Mouse (Mus musculus) colon, adult 2 months (tissue): ENCODE data around the gene Hspa1b. TPM values are rescaled to one million over a fixed set of nuclear protein-coding genes. Genes with fewer than 3 reads are reported as not detected.

Source experiments
- polyA plus RNA-seq: library from polyadenylated mRNA; depleted of rRNA; stranded (reverse); fragments of >200 nt; gene quantifications from 2 replicates; pipeline ENCODE4 v1.2.3, GENCODE M21; 2012; rRNA removed

Gene Hspa1b
- 77.4 and 78.5 TPM in 2 replicates for polyA plus RNA-seq

DNA sequence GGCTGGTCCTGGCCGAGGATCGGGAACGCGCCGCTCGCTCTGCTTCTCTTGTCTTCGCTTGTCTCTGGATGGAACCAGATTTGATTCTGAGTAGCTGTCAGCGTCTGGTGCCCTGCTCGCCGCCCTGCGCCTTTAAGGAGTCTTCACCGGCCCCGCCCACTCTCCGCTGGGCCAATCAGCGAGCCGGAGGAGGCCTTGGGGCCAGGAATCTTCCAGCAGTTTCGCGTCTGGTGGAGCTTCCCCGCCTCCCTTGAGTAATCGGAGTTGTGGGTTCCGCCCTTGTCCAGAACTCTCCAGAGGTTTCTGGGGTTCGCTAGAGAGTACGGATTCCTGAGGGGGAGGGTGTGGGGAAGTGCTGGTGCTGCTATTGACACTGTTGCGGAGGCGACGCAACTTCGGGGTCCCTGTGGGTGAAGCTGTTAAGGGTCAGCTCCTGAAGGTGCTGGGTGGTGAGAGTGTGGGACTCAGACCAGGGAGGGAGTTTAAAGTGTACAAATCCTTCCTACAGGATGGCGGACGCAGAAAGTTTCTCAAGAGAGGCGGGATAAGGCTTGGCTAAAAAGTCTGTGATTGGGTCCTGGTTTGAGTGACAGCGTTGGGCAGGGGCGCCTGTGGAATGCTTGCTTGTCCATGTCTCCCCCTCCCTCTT is at the start of gene Hspa1b:
TSS of gene Hspa1b (minus strand) at position 109 of the 649 bp plus-strand sequence.

DNA sequence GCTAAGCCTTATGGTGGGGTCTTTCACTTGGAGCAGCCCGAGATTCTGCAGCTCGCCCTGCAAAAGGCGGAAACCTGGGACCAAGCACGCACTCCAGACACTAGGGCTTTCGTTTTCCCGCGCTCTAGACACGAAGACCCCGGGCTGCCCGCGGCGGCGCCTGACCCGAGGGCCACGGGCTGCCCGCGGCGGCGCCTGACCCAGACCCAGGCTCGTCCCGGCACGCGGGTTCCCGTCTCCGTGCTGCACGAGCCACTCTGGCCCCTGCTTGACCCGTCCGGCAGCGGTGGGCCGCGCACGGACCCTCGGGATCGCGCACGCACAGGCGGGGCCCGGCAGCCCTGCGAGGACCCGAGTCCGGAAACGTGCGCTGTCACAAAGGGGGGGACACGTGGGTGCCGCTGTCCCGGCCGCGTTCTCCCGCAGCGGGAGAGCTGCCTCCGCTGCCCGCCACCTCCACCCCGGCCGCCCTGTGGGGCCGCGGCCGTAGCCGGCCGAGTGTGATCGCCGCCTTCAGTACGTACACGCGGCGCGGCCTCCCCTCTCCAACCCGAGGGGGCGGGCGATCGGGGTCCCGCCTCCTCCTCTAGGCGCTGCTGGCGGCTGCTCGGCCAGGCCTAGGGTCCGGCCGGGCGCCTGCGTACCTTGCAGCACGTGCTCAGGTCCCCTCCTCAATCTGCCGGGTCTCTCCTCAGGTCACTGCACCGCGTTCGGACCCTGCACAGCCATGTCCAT is 41.8 kb upstream of the Hspa1b start, which contains the start of gene Vars:
TSS of gene Vars (plus strand) at position 271 of the 735 bp plus-strand sequence.

DNA sequence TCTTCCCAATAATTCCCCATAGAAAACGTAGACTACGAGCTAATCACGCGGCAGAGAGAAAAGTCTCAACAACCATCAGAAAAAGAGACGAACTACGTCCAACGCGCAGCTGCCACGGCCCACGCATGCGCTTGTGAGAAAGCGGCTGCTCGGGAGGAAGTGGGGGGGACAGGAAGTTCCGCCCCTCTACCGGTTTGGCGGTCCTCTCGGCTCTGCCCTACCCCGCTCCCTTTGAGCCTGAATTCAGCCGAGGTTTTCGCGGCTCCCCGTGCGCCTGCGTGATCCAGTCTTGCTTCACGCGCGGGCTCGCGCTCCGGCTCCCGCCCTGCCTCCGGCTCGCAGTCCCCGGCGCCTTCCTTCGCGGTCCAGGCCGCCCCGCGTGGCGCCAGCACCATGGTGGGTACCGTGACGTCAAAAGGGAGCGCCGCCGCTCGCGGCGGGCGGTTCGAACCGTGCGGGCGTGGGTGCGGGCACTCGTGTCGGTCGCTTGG is 22.7 kb upstream of the Hspa1b start, which contains the start of gene Lsm2:
TSS of gene Lsm2 (plus strand) at position 173 of the 491 bp plus-strand sequence.

GRCm38 (mm10) chr17:34972069-34972749 is 13.2 kb upstream of the Hspa1b start, which contains the start of the genes Hspa1a and Hspa1l:
Hspa1a (minus strand) TSS chr17:34972156.
Hspa1l (plus strand) TSS chr17:34972703.

DNA sequence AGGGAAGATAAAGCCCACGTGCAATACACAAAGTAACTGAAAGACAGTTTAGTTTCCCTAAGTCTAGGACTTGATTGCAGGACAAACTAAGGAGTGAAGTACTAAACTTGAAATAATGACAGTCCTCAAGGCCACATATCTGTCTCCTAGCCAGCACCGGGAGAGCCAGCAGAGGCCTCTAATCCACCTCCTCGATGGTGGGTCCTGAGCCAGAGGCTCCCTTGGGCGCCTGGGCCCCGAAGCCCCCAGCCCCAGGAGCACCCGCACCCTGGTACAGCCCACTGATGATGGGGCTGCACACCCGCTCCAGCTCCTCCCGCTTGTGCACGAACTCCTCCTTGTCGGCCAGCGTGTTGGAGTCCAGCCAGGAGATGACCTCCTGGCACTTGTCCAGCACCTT is 10.8 kb upstream of the Hspa1b start, which contains the start of gene Gm20481:
TSS of gene Gm20481 (plus strand) at position 91 of the 400 bp plus-strand sequence.

DNA sequence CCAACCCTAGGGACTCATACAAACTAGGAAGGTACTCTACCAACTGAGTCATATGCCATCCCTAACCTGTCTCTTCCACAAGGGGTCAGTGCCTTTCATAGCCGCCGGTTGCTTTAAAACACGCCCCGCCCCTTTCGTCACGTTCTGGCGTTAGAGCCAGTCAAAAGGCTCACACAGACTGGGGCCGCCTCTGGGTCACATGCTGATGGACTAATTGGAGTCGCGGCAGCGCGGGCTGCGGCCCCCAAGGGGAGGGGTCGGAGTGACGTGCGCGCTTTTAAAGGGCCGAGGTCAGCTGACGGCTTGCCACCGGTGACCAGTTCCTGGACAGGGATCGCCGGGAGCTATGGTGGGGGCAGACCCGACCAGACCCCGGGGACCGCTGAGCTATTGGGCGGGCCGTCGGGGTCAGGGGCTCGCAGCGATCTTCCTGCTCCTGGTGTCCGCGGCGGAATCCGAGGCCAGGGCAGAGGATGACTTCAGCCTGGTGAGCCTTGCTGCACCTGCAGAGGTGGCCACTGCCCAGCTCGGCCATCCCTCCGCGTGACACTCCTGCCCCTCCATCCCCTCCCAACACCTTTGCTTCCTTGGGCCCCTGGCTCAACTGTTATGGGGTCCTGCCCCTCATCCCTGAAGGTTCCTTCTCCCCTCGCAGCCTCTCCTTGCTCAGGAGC is 27.8 kb downstream of the Hspa1b start, which contains the start of gene Neu1:
TSS of gene Neu1 (plus strand) at position 193 of the 674 bp plus-strand sequence.

GRCm38 (mm10) chr17:34913930-34914665 is 44.9 kb downstream of the Hspa1b start, which contains the start of gene Slc44a4:
Slc44a4 (plus strand) TSS chr17:34914466.

Other genes starting within 250 kb of the Hspa1b start
- gene C4b, start 215.4 kb downstream of the Hspa1b start, polyA plus RNA-seq: 24.3 and 25.4 TPM in 2 replicates
- gene Cyp21a1, start 154.7 kb downstream of the Hspa1b start, polyA plus RNA-seq: not detected in 2 replicates
- 50.0 and 62.6 TPM in 2 replicates for gene Stk19, start 122.3 kb downstream of the Hspa1b start, polyA plus RNA-seq
- 65.2 and 67.7 TPM in 2 replicates for gene Dxo, start 122.2 kb downstream of the Hspa1b start, polyA plus RNA-seq
- gene Skiv2l, start 109.0 kb downstream of the Hspa1b start, polyA plus RNA-seq: 94.8 and 130 TPM in 2 replicates
- 22.3 and 23.8 TPM in 2 replicates for gene Nelfe, start 108.8 kb downstream of the Hspa1b start, polyA plus RNA-seq
- gene Cfb, start 96.7 kb downstream of the Hspa1b start, polyA plus RNA-seq: 28.6 and 30.9 TPM in 2 replicates
- 7.3 and 7.9 TPM in 2 replicates for gene Zbtb12, start 79.8 kb downstream of the Hspa1b start, polyA plus RNA-seq
- gene Gm20547, start 77.2 kb downstream of the Hspa1b start, polyA plus RNA-seq: not detected in 2 replicates
- gene C2, start 61.0 kb downstream of the Hspa1b start, polyA plus RNA-seq: 4.2 and 4.7 TPM in 2 replicates
- gene Ehmt2, start 60.8 kb downstream of the Hspa1b start, polyA plus RNA-seq: 317 and 331 TPM in 2 replicates
- 338 and 452 TPM in 2 replicates for gene Slc44a4, start 44.8 kb downstream of the Hspa1b start, polyA plus RNA-seq
- 197 and 259 TPM in 2 replicates for gene Neu1, start 28.0 kb downstream of the Hspa1b start, polyA plus RNA-seq
- gene Gm20481, start 10.7 kb upstream of the Hspa1b start, polyA plus RNA-seq: not detected in 2 replicates
- gene Hspa1a, start 12.9 kb upstream of the Hspa1b start, polyA plus RNA-seq: 40.8 and 41.4 TPM in 2 replicates
- gene Hspa1l, start 13.5 kb upstream of the Hspa1b start, polyA plus RNA-seq: 0.30 and 0.82 TPM in 2 replicates
- 57.6 and 64.6 TPM in 2 replicates for gene Lsm2, start 22.6 kb upstream of the Hspa1b start, polyA plus RNA-seq
- gene Vars, start 41.7 kb upstream of the Hspa1b start, polyA plus RNA-seq: 196 and 213 TPM in 2 replicates
- 0.73 and 0.83 TPM in 2 replicates for gene Vwa7, start 57.3 kb upstream of the Hspa1b start, polyA plus RNA-seq
- 1.0 and 2.3 TPM in 2 replicates for gene Sapcd1, start 68.8 kb upstream of the Hspa1b start, polyA plus RNA-seq
- gene Msh5, start 87.5 kb upstream of the Hspa1b start, polyA plus RNA-seq: 4.0 and 6.0 TPM in 2 replicates
- gene Clic1, start 90.7 kb upstream of the Hspa1b start, polyA plus RNA-seq: 209 and 215 TPM in 2 replicates
- gene Ddah2, start 99.8 kb upstream of the Hspa1b start, polyA plus RNA-seq: 32.5 and 33.0 TPM in 2 replicates
- 5.6 and 10.4 TPM in 2 replicates for gene Ly6g6c, start 106.2 kb upstream of the Hspa1b start, polyA plus RNA-seq
- 0.82 and 1.0 TPM in 2 replicates for gene Mpig6b, start 106.9 kb upstream of the Hspa1b start, polyA plus RNA-seq
- gene Ly6g6e, start 117.7 kb upstream of the Hspa1b start, polyA plus RNA-seq: 77.8 and 86.1 TPM in 2 replicates
- gene Ly6g6d, start 118.8 kb upstream of the Hspa1b start, polyA plus RNA-seq: 19.4 and 23.3 TPM in 2 replicates
- 2.1 and 2.8 TPM in 2 replicates for gene Ly6g6f, start 126.4 kb upstream of the Hspa1b start, polyA plus RNA-seq
- gene Abhd16a, start 130.0 kb upstream of the Hspa1b start, polyA plus RNA-seq: 238 and 254 TPM in 2 replicates
- not detected in 2 replicates for gene Ly6g5c, start 149.0 kb upstream of the Hspa1b start, polyA plus RNA-seq
- 0.72 and 0.86 TPM in 2 replicates for gene Ly6g5b, start 156.2 kb upstream of the Hspa1b start, polyA plus RNA-seq
- gene Gpank1, start 162.2 kb upstream of the Hspa1b start, polyA plus RNA-seq: 23.3 and 25.0 TPM in 2 replicates
- 262 and 295 TPM in 2 replicates for gene Csnk2b, start 162.8 kb upstream of the Hspa1b start, polyA plus RNA-seq
- 16.7 and 18.2 TPM in 2 replicates for gene D17H6S53E, start 167.1 kb upstream of the Hspa1b start, polyA plus RNA-seq
- gene Apom, start 172.8 kb upstream of the Hspa1b start, polyA plus RNA-seq: 0.12 and 0.19 TPM in 2 replicates
- 221 and 228 TPM in 2 replicates for gene Bag6, start 175.9 kb upstream of the Hspa1b start, polyA plus RNA-seq
- gene Prrc2a, start 205.7 kb upstream of the Hspa1b start, polyA plus RNA-seq: 341 and 379 TPM in 2 replicates
- 1.6 and 2.5 TPM in 2 replicates for gene Aif1, start 216.8 kb upstream of the Hspa1b start, polyA plus RNA-seq
- gene Lst1, start 229.2 kb upstream of the Hspa1b start, polyA plus RNA-seq: 8.1 and 10.4 TPM in 2 replicates
- gene Ltb, start 235.2 kb upstream of the Hspa1b start, polyA plus RNA-seq: 20.1 and 22.9 TPM in 2 replicates
- 1.3 TPM in 2 replicates for gene Tnf, start 242.8 kb upstream of the Hspa1b start, polyA plus RNA-seq
- 1.4 and 1.8 TPM in 2 replicates for gene Lta, start 246.1 kb upstream of the Hspa1b start, polyA plus RNA-seq